Mouse (Mus musculus) right cerebral cortex, postnatal 14 days (tissue): ENCODE data around the gene Gm49661.

Experiments
- DNase-seq: peaks from one replicate; pipeline ENCODE4 v3.0.0; 2022

The Gm49661 gene

GRCm38 (mm10) chr8:84969241-84970134 lies at the start of gene Gm49661, which contains the start of the genes Prdx2 and Rnaseh2a:
TSS of gene Gm49661 (minus strand) at chr8:84969433.
TSS of gene Prdx2 (plus strand) at chr8:84969587.
TSS of gene Rnaseh2a (minus strand) at chr8:84969767.
- peak; percentile 73 for DNase-seq

DNA sequence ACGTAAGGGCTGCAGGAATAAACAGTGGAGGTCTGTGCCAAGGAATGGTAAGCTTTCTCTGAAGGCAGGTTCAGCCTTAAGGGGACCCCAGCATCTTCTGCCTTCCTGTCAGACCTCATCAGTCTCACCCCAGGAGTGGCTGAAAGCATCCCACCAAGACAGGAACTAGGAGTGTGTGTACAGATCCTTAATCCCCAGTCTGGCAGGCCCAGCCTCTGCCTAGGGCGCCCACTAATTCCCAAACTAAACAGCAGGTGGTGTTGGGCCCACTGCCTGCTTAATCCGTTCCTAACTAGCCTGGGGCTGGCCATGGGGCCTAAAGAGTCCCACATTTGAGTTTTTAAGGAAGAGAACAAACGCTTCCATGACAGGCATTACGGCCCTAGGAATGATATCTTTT lies 48.0 kb upstream of the Gm49661 start:
- DNase-seq = no peak

- no peak for DNase-seq
Observed at GRCm38 (mm10) chr8:85016724-85017123, 47.5 kb upstream of the Gm49661 start.

DNA sequence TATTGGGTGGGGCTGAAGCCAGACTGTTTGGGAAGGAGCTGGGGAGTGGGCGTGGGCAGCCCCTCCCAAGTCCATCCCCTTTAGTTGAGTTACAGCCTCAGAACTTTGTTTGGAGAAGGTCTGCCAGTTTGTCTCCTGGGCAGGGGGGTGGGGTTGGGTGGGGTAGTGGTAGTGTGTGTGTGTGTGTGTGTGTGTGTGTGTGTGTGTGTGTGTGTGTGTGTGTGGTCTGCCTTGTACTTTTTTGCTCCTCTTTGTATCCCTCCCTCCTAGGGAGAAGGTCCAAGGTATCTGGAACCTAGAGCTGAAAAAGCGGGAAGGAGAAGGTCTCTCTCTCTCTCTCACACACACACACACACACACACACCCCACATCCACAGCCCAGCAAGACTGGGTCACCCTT lies 45.2 kb upstream of the Gm49661 start, which contains the start of gene Best2:
Gene Best2, minus strand, starts transcription at position 101 of the 400 bp plus-strand sequence.
- no peak for DNase-seq

- DNase-seq = peak; percentile 75
Observed at GRCm38 (mm10) chr8:85013230-85013840, 44.1 kb upstream of the Gm49661 start.

GRCm38 (mm10) chr8:85011242-85011641 lies 42.0 kb upstream of the Gm49661 start:
- DNase-seq = no peak

DNA sequence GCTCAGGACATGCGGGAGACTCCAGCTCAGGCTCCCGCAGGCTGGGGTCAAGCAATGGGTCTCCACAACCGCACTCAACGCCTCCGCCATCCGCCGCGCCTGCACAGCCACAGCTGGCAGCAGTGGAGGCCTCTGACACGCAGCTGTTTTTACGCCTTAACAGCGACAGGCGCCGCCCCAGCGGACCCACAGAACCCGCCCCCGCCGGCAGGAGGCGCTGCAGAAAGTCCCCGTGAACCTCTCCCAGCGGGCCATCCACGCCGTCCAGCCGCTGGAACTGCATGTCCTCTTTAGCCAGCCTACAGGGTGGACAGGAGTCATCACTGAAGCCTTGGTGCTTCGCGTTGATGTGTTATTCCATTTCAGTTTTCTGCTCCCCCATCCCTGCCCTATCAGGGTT lies 38.5 kb upstream of the Gm49661 start:
- DNase-seq = no peak

DNA sequence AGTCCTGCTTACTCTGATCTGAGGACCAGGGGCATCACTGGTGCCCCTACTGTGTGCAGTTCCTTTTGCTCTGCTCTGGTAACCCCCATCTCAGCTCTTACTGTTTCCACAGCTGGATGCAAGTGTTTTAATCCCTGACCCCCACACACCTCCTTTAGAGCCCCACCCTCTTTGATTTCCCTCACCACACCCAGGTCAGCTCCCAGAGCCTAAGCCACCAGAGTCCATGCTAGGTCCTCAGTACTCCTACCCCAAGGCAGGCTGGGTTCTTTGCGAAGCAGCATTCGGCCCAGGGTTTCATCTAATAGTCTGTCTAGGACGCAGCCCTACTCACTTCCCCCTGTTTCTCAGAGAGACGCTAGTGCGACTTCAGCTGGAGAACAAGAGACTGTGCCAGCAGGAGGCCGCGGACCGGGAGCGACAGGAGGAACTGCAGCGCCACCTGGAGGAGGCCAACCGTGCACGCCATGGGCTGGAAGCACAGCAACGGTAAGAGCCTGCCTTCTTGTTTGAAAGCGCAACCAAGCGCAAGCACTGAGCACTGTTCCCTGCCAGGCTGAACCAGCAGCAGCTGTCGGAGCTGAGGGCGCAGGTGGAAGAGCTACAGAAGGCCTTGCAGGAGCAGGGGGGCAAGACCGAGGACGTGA lies 28.5 kb upstream of the Gm49661 start:
- DNase-seq = peak; percentile 98

DNA sequence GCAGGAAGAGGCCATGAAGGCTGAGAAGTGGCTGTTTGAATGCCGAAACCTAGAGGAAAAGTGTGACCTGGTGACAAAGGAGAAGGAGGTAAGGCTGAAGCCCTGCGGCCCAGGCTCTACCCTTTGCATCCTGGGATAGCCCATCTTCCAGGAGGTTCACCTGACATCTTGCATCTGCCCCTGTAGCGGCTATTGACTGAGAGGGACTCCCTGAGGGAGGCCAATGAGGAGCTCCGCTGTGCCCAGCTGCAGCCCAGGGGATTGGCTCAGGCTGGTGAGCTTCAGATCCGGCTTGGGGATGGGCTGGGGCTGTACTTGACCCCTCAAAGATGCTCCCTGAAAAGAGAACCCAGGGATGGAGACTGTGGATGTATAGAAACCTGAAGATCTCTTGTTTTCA lies 27.7 kb upstream of the Gm49661 start:
- DNase-seq = no peak

DNA sequence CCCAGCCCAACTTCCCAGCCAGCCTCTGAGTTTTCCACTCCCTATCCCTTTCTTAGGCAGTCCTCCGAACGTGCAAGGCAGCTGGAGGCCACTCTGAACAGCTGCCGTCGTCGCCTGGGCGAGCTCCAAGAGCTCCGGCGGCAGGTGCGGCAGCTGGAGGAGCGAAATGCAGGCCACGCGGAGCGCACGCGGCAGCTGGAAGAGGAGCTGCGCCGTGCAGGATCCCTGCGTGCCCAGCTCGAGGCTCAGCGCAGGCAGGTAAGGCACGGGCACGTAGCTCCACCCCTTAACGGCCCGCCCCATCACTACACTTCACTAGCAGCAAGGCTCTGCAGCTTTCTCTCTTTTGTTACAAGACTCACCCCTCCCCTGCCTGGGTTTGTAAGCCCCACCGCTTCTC lies 26.4 kb upstream of the Gm49661 start:
- no peak for DNase-seq

GRCm38 (mm10) chr8:84994375-84994774 lies 25.1 kb upstream of the Gm49661 start:
- DNase-seq = no peak

DNA sequence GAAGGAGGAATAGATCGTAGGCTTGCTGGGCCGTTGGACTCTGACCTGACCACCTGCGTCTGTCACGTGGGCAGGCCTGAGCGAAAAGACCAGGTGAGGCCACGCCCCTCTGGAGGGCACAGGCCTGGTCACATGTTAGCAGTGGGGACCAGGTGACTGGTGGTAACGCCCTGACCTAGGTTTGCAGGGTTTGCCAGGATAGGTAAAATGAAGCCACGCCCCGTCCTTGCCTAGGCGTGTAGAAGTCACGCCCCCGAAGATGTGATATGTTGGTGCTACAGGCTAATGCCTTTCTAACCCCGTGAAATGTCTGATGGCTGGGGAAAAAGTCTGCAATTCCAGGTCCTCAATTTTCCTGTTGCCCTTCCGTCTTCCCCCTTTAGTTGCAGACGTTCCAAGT lies 21.6 kb upstream of the Gm49661 start:
- DNase-seq = no peak

GRCm38 (mm10) chr8:84990349-84990748 lies 21.1 kb upstream of the Gm49661 start, which contains the start of gene Hook2:
TSS of gene Hook2 (plus strand) at chr8:84990603.
- peak; percentile 96 for DNase-seq

GRCm38 (mm10) chr8:84989810-84990209 lies 20.6 kb upstream of the Gm49661 start:
- DNase-seq = peak; percentile 92

GRCm38 (mm10) chr8:84989311-84989731 lies 20.1 kb upstream of the Gm49661 start:
- DNase-seq = no peak

DNA sequence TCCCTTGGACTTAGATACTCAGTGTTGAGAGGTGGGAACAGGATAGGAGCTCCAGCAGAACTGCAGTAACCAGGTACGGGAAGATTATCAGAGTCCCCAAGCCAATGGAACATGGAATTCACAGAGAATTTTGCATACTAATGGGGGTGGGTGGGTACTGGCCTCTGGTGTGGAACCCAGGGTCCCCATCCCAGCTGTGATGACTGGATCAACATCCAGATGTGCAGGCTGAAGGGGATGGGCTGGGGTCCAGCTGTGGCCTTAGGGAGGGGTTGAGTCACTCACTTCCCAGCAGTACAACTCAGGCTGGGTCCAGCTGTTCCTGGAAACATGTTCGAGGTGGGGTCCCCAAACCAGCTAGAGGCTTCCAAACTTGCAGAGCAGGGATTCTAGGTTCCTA lies 18.7 kb upstream of the Gm49661 start:
- no peak for DNase-seq

DNA sequence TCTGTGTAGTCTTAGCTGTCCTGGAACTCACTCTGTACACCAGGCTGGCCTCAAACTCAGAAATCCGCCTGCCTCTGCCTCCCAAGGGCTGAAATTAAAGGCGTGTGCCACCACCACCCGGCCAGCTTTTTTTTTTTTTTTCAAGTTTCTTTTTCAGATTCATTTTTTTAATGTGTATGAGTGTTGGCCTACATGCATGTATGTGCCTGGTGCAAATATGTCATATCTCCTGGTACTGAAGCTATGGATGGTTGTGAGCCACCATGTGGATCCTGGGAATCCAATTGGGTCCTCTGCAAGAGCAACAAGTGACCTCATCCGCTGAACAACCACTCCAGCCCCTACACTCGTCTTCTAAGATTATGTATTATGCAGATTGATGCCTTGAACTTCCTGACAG lies 18.2 kb upstream of the Gm49661 start:
- DNase-seq = no peak

- DNase-seq = no peak
Observed at GRCm38 (mm10) chr8:84986379-84986945, 17.2 kb upstream of the Gm49661 start.

- DNase-seq = peak; percentile 93
Observed at GRCm38 (mm10) chr8:84985684-84986378, 16.6 kb upstream of the Gm49661 start.

- no peak for DNase-seq
Observed at GRCm38 (mm10) chr8:84985049-84985683, 15.9 kb upstream of the Gm49661 start.

DNA sequence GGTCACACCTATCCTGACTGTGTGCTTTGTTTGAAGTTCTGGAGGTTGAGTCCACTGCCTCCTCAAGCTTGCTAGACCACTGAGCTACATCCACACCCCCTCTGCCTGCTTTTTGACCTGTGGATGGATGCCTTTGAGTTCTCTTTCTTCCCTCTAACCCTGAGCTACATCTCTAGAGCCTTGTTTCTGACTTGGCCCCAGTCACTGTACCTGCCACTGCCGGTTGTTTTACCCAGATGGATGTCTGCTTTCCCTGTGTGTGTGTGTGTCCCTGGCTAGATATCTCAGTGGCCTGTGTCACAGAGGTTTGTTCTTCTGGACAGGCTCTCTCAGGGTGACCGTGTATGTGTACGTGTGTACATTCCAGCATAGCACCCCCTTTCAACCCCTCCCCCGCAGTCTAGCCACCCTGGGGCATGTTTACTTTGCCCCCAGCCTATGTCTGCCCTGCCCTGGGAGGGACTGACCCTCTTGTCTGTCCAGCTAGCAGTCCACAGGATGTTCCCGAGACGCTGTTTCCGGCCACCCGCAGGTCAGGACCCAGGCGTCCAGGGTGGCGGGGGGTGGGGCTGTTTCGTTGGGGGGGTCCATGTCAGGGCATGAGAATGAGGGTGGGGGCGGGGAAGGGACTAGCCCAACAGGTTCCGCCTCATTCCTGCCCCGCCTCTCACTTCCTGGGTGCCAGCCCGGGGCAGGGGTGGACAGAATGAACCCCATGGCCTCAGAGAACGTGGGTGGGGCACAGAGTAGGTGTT lies 15.2 kb upstream of the Gm49661 start:
- DNase-seq = no peak
